Mouse (Mus musculus) splenic B cell, adult 2 months (primary cell): ENCODE measurements at regions not wholly inside any gene's neighbourhood (a gene's known extent, or its start where the extent isn't known, plus 50 kb on each side); places are given as distances from the start of the nearest gene placed in this dataset.
A peak's percentile ranks its signal among the peaks of the same experiment; 100 is the strongest.
"Not testable (repeated sequence)": the region's sequence is repeated elsewhere in the genome, so short reads cannot be mapped to it uniquely, and the experiment has no call there.

ENCODE experiments used
- DNase-seq: peaks from one replicate; pipeline ENCODE4 v3.0.0-alpha.2; 2011; ENCODE audit warnings: low read depth, low spot score
- H3K27me3 ChIP-seq: 2 replicates; pipeline ENCODE4 v1.6.1; 2012; ENCODE audit warnings: mild to moderate bottlenecking, low read length, moderate library complexity, mixed read lengths; ENCODE audit not compliant: control insufficient read depth, poor library complexity, insufficient read depth, severe bottlenecking
- H3K36me3 ChIP-seq: 2 replicates; pipeline ENCODE4 v1.6.1; 2012; ENCODE audit warnings: mild to moderate bottlenecking, low read length, moderate library complexity, mixed read lengths; ENCODE audit not compliant: control insufficient read depth, poor library complexity, insufficient read depth, severe bottlenecking

- no peak for DNase-seq
- Histone ChIP-seq H3K27me3 (no peaks in the 10 kb centered on the region), H3K36me3 (no peaks in the 10 kb centered on the region)
These were observed 286.6 kb upstream of the Got2 start for GRCm38 (mm10) chr8:96174996-96175395.

- no peak for DNase-seq
- no peaks in the 10 kb centered on the region for H3K36me3 ChIP-seq
- H3K27me3 ChIP-seq: no peaks in the 10 kb centered on the region
These were observed 276.6 kb upstream of the Got2 start for GRCm38 (mm10) chr8:96164933-96165332.

GRCm38 (mm10) chr8:96159899-96160298 lies 271.6 kb upstream of the Got2 start:
- DNase-seq: no peak
- no peaks in the 10 kb centered on the region for H3K27me3 ChIP-seq
- H3K36me3 ChIP-seq: no peaks in the 10 kb centered on the region

GRCm38 (mm10) chr8:96152496-96153250 lies 264.3 kb upstream of the Got2 start:
- DNase-seq: peak; percentile 6
- Histone ChIP-seq H3K36me3 (no peaks in the 10 kb centered on the region), H3K27me3 (no peaks in the 10 kb centered on the region)

GRCm38 (mm10) chr8:96152056-96152455 lies 263.7 kb upstream of the Got2 start:
- DNase-seq: no peak
- no peaks in the 10 kb centered on the region for H3K27me3 ChIP-seq
- no peaks in the 10 kb centered on the region for H3K36me3 ChIP-seq

GRCm38 (mm10) chr8:96151065-96151472 lies 262.7 kb upstream of the Got2 start:
- DNase-seq: no peak
- Histone ChIP-seq H3K27me3 (no peaks in the 10 kb centered on the region), H3K36me3 (no peaks in the 10 kb centered on the region)

- no peak for DNase-seq
- Histone ChIP-seq H3K27me3 (no peaks in the 10 kb centered on the region), H3K36me3 (no peaks in the 10 kb centered on the region)
These were observed 243.8 kb upstream of the Got2 start for GRCm38 (mm10) chr8:96132183-96132582.

- no peaks in the 10 kb centered on the region for H3K36me3 ChIP-seq
- no peak for DNase-seq
- H3K27me3 ChIP-seq: no peaks in the 10 kb centered on the region
These were observed 240.0 kb upstream of the Got2 start for GRCm38 (mm10) chr8:96128329-96128728.

GRCm38 (mm10) chr8:96100817-96101216 lies 212.5 kb upstream of the Got2 start:
- DNase-seq: no peak
- Histone ChIP-seq H3K27me3 (no peaks in the 10 kb centered on the region), H3K36me3 (no peaks in the 10 kb centered on the region)

- Histone ChIP-seq H3K36me3 (no peaks in the 10 kb centered on the region), H3K27me3 (no peaks in the 10 kb centered on the region)
- no peak for DNase-seq
These were observed 204.6 kb upstream of the Got2 start for GRCm38 (mm10) chr8:96092931-96093330.

GRCm38 (mm10) chr8:96090231-96090630 lies 201.9 kb upstream of the Got2 start:
- DNase-seq: no peak
- Histone ChIP-seq H3K36me3 (no peaks in the 10 kb centered on the region), H3K27me3 (no peaks in the 10 kb centered on the region)

- Histone ChIP-seq H3K27me3 (no peaks in the 10 kb centered on the region), H3K36me3 (no peaks in the 10 kb centered on the region)
- DNase-seq: no peak
These were observed 180.0 kb upstream of the Got2 start for GRCm38 (mm10) chr8:96068306-96068705.

- DNase-seq: no peak
- peaks cover 2% of the 10 kb centered on the region; the same call in 1 of the 2 replicates for H3K27me3 ChIP-seq
- no peaks in the 10 kb centered on the region for H3K36me3 ChIP-seq
These were observed 159.3 kb upstream of the Got2 start for GRCm38 (mm10) chr8:96047686-96048085.

- no peak for DNase-seq
- H3K36me3 ChIP-seq: no peaks in the 10 kb centered on the region
- no peaks in the 10 kb centered on the region for H3K27me3 ChIP-seq
These were observed 154.0 kb upstream of the Got2 start for GRCm38 (mm10) chr8:96042335-96042734.

- no peak for DNase-seq
- H3K36me3 ChIP-seq: no peaks in the 10 kb centered on the region
- no peaks in the 10 kb centered on the region for H3K27me3 ChIP-seq
These were observed 151.9 kb upstream of the Got2 start for GRCm38 (mm10) chr8:96040216-96040615.

GRCm38 (mm10) chr8:96018742-96019141 lies 130.4 kb upstream of the Got2 start:
- H3K36me3 ChIP-seq, H3K27me3 ChIP-seq, DNase-seq: not testable (repeated sequence)
